Mouse (Mus musculus): ENCODE measurements at regions not wholly inside any gene's neighbourhood (a gene's known extent, or its start where the extent isn't known, plus 50 kb on each side); places are given as distances from the start of the nearest gene placed in this dataset.
A peak's percentile ranks its signal among the peaks of the same experiment; 100 is the strongest.

DNA sequence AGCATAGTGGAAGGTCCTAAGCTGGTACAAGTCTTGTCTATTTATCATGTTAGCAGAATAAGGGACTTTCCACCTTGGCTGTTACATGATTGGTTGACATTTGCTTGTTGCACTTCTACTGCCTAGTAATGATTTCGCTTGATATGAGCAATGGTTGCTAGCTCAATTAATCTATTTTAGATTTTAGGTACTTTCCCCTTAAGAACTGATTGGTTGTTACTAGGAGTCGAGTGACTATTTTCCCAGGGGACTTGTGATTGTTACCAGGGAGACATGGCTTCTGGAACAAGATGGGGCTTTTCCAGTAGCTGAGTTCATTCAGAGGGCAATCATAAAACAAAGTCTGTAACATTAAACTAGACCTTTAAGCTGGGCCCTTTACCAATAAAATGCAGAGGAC lies 100.9 kb downstream of the Nup35 start:
- DNase-seq (ENCODE audit: low spot score in 2 of 2): no peak

GRCm38 (mm10) chr2:80724085-80724484 lies 107.0 kb downstream of the Nup35 start:
- DNase-seq (ENCODE audit: low spot score in 2 of 2): no peak

GRCm38 (mm10) chr2:80731324-80731723 lies 114.3 kb downstream of the Nup35 start:
- no peak for DNase-seq (ENCODE audit: low spot score in 2 of 2)

DNA sequence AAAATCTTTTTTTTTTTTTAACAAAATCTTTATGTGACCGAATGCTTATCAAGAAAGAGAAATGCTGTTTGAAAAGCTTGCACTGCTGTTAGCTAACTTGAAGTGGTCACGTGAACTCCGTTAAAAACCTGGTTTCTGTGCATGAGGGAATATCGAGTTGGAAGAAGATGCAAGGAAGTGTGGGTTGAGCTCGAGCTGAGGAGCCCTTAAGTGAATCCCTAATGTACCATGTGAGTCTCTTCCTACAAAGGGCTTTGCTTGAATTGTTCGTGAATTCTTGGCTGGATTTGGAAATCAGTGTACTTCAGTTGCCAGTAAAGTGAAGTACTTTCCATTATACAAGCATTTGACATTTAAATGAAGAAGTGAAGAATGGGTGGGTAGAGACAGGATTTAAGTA lies 129.7 kb downstream of the Nup35 start:
- DNase-seq (ENCODE audit: low spot score in 2 of 2): no peak

DNA sequence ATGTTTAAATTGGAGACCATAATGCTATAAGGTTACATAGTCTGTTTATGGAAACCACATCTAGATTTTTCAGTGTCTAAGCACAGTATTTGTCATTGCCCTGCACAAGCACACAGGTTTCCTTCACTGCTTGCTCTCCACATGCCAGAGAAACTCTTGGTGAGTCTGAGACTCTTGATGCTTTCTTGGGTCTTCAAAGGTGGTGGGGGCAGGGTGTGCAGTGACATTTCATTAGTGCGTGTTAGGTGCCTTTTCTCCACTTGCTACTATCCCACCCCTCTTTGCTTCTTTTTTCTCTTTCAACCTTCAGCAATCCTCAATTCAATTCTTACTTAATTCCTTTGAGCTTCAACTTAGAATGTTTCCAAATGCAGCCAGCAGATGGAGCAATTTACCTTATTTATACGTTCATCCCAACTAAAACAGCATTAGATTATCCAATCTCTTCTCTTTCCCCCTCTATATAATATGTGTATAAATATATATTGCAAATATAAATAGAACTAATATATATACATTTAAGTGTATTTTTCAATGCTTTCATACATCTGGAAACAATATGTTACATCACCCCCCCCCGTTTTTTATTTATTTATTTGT lies 145.1 kb downstream of the Nup35 start:
- peak; percentile 40 to 53 for DNase-seq (ENCODE audit: low spot score in 2 of 2)

GRCm38 (mm10) chr2:80771176-80771575 lies 154.1 kb downstream of the Nup35 start:
- DNase-seq (ENCODE audit: low spot score in 2 of 2): no peak

DNA sequence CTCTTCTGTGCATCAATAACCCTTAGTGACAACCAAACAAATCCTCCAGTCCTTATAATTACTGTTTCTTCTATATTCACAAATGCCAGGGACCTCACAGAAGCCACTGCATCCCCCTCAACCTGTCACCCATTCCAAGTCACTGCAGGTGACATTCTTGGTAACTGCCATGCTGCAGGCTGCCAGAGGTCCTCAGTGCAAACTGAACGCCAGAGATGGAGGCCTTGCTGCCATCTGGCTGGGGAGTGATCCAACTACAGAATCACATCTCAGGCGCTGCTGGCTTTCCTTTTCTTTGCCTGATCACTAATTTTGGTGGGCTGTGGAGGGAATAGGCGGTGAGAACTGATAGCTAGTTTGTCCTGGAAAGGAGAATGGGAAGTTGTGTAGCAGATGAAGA lies 155.4 kb downstream of the Nup35 start:
- no peak for DNase-seq (ENCODE audit: low spot score in 2 of 2)

DNA sequence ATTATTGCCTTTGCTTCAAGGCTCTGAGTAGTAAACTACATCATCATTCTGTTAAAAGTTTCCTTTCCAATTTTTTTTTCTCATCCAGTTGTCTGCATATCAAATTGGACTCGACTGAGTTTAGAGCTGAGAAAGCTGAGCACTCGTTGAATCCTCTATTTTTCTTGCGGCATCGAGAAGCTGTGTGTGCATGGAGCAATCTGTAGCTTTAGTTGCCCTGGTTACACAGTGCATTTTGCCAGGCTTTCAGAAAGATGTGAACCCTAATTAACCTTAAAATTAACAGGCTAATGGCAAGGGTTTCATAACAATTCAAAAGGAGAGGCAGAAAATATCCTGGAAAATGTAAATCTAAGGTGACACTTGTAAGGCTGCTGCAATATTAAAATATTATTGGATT lies 169.3 kb downstream of the Nup35 start:
- DNase-seq (ENCODE audit: low spot score in 2 of 2): no peak

GRCm38 (mm10) chr2:80793345-80794147 lies 176.5 kb downstream of the Nup35 start:
- no peak for DNase-seq (ENCODE audit: low spot score in 2 of 2)

DNA sequence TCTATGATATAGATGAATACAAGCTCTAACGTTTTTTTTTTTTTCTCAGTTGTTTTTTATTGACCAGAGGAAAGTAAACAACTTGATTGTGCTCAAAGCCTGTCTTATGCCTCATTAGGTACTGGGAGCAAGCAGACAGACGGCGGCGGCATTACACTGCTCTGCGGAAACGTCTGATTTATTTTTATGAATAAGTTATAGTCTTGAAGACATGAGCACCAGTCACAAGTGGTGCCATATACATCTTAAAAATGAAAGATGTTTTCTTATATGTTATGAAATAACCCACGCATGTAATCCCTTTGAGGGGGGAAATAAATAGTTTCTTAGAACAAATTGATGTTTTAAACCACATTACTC lies 177.1 kb downstream of the Nup35 start:
- DNase-seq (ENCODE audit: low spot score in 2 of 2): no peak

GRCm38 (mm10) chr2:80819268-80819667 lies 202.2 kb downstream of the Nup35 start:
- no peak for DNase-seq (ENCODE audit: low spot score in 2 of 2)

DNA sequence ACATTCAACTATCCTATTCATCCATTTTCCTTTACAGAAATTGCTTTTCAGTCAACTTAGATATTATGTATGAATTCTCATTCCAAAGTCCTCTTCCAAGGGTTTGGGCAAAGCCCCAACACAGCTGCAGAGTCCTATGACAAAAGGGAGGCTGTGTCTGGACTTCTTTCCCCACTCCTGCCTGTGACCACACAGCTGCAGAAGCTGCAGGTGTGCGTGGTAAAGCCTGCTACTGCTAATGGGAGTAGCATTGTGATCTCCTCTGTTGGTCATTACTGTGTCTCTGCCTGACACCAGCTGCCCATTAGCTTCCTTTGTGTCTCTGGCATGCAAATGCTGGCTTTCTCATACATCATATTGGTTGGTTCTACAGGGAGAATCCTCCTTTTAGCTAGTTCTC lies 234.0 kb downstream of the Nup35 start:
- DNase-seq (ENCODE audit: low spot score in 2 of 2): no peak

DNA sequence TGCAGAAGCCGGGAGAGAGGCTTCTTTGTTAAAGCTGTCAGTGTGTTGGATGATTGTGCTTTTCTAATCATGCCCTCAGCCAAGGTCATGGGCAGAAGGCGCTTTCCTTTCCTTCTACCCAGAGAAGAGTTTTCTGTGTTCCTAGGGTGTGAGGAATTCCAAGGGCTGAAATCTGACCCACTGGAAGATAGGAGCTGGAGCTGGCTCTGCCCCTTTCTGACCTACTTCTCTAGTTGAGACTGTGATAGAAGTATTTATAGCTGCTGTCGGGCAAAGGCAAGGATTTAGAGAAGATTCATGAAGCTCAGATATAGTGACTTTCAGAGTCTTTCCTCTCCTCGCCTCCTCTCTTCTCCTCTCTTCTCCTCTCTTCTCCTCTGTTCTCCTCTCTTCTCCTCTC lies 238.2 kb downstream of the Nup35 start:
- no peak for DNase-seq (ENCODE audit: low spot score in 2 of 2)

- peak; percentile 5 to 17 for DNase-seq (ENCODE audit: low spot score in 2 of 2)
Observed at GRCm38 (mm10) chr2:80870046-80870445, 253.0 kb downstream of the Nup35 start.

DNA sequence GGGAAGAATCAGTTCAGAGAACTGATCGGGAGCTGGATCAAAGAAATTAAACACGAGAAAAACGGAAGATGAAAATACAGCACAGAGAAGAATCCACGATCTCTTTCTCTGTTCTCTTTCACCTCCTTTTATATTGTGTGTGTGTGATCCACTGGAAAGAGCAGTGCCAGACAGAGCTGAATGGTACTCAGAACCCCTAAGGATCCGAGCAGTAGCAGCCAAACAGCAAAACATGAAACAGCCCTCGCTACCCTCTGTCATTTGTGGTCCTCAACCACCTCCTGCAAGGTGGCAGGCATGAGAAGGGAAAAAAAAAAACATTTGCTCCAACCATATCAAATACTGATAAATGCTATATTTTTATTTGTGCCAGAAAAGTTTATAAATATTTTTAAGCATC lies 253.4 kb downstream of the Nup35 start:
- no peak for DNase-seq (ENCODE audit: low spot score in 2 of 2)

GRCm38 (mm10) chr2:80871356-80871755 lies 254.3 kb downstream of the Nup35 start:
- DNase-seq (ENCODE audit: low spot score in 2 of 2): no peak

DNA sequence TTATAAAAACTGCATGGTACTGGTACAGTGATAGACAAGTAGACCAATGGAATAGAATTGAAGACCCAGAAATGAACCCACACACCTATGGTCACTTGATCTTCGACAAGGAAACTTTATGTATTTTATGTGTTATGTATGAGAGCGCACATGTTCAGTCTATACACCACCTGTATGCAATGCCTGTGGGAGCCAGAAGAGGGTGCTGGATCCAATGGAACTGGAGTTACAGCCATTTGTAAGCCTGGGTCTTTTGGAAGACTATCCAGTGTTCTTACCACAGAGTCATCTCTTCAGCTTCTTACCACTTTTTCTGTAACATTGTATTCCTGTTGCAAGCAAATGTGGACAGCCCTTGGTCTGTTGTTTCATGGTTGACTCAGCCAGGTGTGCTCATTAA lies 261.4 kb downstream of the Nup35 start:
- DNase-seq (ENCODE audit: low spot score in 2 of 2): no peak

DNA sequence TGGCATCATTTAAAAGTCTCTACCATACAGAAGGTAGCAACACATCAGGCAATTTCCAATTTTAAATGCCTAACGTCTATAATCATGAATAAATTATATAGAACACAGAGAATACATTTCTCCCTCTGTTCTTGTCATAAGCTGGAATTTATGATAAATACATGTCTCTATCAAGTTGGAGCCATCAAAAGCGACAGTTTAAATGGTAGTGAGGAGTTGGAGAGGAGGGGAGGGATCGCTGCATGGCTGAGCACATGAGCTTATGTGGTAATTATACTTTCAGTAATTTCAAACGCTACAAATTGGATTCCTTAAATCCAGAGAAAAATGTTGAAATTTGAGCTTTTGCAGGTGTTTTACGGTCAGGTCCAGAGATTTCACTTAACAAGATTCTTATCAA lies 267.2 kb downstream of the Nup35 start:
- DNase-seq (ENCODE audit: low spot score in 2 of 2): no peak

GRCm38 (mm10) chr2:80902050-80902449 lies 285.0 kb downstream of the Nup35 start:
- no peak for DNase-seq (ENCODE audit: low spot score in 2 of 2)

DNA sequence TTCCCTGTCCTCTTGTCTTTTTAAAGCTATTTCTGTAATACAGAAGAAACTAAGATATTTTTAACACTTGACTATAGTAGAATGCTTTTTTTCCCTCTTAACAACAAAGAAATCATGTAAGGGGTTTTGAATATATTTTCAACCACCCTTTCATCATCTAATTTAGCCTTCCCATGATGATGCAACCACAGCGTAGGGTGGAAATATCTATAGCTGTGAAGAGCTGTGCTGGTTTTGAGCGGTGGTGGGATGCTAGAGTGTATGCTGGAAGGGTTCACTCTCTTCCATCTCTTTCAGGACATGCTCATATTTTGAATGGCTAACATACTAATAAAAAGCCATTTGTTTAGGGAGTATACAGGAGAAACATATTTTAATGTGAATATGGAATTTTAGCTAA lies 296.4 kb downstream of the Nup35 start:
- no peak for DNase-seq (ENCODE audit: low spot score in 2 of 2)

- no peak for DNase-seq (ENCODE audit: low spot score in 2 of 2)
Observed at GRCm38 (mm10) chr2:80945521-80945920, 328.5 kb downstream of the Nup35 start.

DNA sequence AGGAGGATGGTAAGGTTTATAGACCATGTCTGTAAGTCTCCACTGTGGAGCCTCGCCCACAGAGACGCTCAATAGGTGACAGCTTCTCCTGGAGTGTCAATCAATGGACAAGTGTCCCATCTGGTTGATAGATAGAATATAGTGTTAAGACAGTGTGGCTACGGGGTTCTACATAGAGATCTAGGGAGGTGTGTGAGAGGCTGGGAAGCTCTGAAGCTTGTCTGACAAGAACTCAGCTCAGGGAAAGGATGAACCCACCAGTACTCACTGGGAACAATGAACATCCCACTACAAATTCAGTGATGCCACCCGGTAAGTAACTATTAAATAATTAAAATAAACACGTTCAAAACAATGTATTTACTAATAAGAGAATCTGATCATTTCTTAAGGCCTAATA lies 349.7 kb downstream of the Nup35 start:
- no peak for DNase-seq (ENCODE audit: low spot score in 2 of 2)

DNA sequence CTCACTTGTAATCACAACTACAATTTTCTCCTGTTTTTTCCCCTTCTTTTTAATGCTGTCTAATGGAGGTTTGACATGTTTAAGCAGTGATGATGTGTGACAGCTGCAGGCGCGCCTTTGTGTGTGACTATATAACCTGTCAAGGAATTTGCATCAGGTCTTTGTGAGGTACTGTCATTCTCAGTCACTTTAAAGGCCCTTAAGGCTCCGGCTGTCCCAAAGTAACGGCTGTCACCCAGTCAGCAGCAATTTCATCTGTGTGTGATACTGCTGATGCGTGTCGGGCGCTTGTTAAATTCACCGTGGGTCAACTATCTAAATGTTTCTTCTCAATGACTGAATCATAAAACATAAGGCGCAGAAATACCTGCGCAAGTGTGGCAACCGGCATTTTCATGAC lies 350.2 kb downstream of the Nup35 start:
- no peak for DNase-seq (ENCODE audit: low spot score in 2 of 2)
